Mouse (Mus musculus) kidney, adult 11 months (tissue): ENCODE results near the gene Sh3pxd2b.

Source experiments
- DNase-seq: peaks from one replicate; pipeline ENCODE4 v3.0.0; 2022

Sh3pxd2b gene

GRCm38 (mm10) chr11:32376086-32376485, 28.5 kb downstream of the Sh3pxd2b start:
- DNase-seq, result no peak

GRCm38 (mm10) chr11:32379910-32380309, 32.3 kb downstream of the Sh3pxd2b start:
- no peak for DNase-seq

GRCm38 (mm10) chr11:32383341-32384134, 35.9 kb downstream of the Sh3pxd2b start:
- peak; percentile 24 for DNase-seq

- DNase-seq, result no peak
Measured at GRCm38 (mm10) chr11:32384135-32384801, 36.6 kb downstream of the Sh3pxd2b start.

- DNase-seq, result no peak
Measured at GRCm38 (mm10) chr11:32386043-32386442, 38.4 kb downstream of the Sh3pxd2b start.

GRCm38 (mm10) chr11:32388064-32388463, 40.4 kb downstream of the Sh3pxd2b start:
- DNase-seq, result no peak

- no peak for DNase-seq
Measured at GRCm38 (mm10) chr11:32393095-32393494, 45.5 kb downstream of the Sh3pxd2b start.

GRCm38 (mm10) chr11:32395791-32396190, 48.2 kb downstream of the Sh3pxd2b start:
- DNase-seq, result no peak

- DNase-seq, result no peak
Measured at GRCm38 (mm10) chr11:32398446-32398845, 50.8 kb downstream of the Sh3pxd2b start.

- DNase-seq, result no peak
Measured at GRCm38 (mm10) chr11:32399261-32399660, 51.6 kb downstream of the Sh3pxd2b start.

- DNase-seq, result no peak
Measured at GRCm38 (mm10) chr11:32402712-32403111, 55.1 kb downstream of the Sh3pxd2b start.

GRCm38 (mm10) chr11:32404708-32405107, 57.1 kb downstream of the Sh3pxd2b start:
- DNase-seq, result peak; percentile 15

- no peak for DNase-seq
Measured at GRCm38 (mm10) chr11:32407863-32408262, 60.2 kb downstream of the Sh3pxd2b start.

GRCm38 (mm10) chr11:32409052-32409451, 61.4 kb downstream of the Sh3pxd2b start:
- no peak for DNase-seq

GRCm38 (mm10) chr11:32409823-32410562, 62.4 kb downstream of the Sh3pxd2b start:
- no peak for DNase-seq

- DNase-seq, result no peak
Measured at GRCm38 (mm10) chr11:32420001-32420400, 72.4 kb downstream of the Sh3pxd2b start.

- DNase-seq, result no peak
Measured at GRCm38 (mm10) chr11:32423311-32423710, 75.7 kb downstream of the Sh3pxd2b start.

- no peak for DNase-seq
Measured at GRCm38 (mm10) chr11:32424600-32424999, 77.0 kb downstream of the Sh3pxd2b start.

GRCm38 (mm10) chr11:32425043-32425658, 77.5 kb downstream of the Sh3pxd2b start:
- DNase-seq, result no peak

- no peak for DNase-seq
Measured at GRCm38 (mm10) chr11:32427537-32427936, 79.9 kb downstream of the Sh3pxd2b start.

- peak; percentile 28 for DNase-seq
Measured at GRCm38 (mm10) chr11:32435410-32436060, 87.9 kb downstream of the Sh3pxd2b start.

GRCm38 (mm10) chr11:32442576-32442975, 95.0 kb downstream of the Sh3pxd2b start:
- no peak for DNase-seq

GRCm38 (mm10) chr11:32444266-32444665, 96.6 kb downstream of the Sh3pxd2b start:
- DNase-seq, result no peak
